Mouse (Mus musculus) bone marrow macrophage, adult 2 months (primary cell): Measurements from ENCODE around the gene Dst.

Experiments
- CTCF ChIP-seq: IDR thresholded peaks from 2 replicates; pipeline ENCODE4 v1.5.1; 2012; ENCODE audit warnings: low read depth, mild to moderate bottlenecking, low read length, moderate library complexity
- POLR2A ChIP-seq: IDR thresholded peaks from 2 replicates; pipeline ENCODE4 v1.6.1; 2012; ENCODE audit warnings: mild to moderate bottlenecking, low read depth, low read length, borderline replicate concordance

- TF ChIP-seq POLR2A (no peak), CTCF (no peak)
These were observed 143.2 kb downstream of the Dst start for GRCm38 (mm10) chr1:34051251-34051650.
